Comparison of ENCODE assay signal across 19 mouse cellular contexts in genomic region chr16:85495837-85496236, GRCm38 (mm10).
"Had no signal": no experiment of that assay in that cellular context is flagged by ENCODE, and none has a peak within 500 bp of the region (broad histone marks: within the 10 kb centered on the region; RNA-seq: fewer than 3 reads in every experiment).

No protein-coding gene starts in this region.

- H3K9me3 ChIP-seq: limb, embryonic 10.5 days; limb, embryonic 13.5 days; liver, embryonic 12.5 days; liver, embryonic 15.5 days; lung, embryonic 15.5 days; megakaryocyte, embryonic 14.5 days had no signal

- H3K36me3 ChIP-seq: limb, embryonic 10.5 days; limb, embryonic 13.5 days; liver, embryonic 12.5 days; liver, embryonic 15.5 days; lung, embryonic 15.5 days had no signal

- H3K4me3 ChIP-seq: limb, embryonic 10.5 days; limb, embryonic 13.5 days; liver, embryonic 12.5 days; liver, embryonic 15.5 days; lung, embryonic 15.5 days; megakaryocyte, embryonic 14.5 days had no signal

- H3K27me3 ChIP-seq: limb, embryonic 13.5 days; liver, embryonic 12.5 days; liver, embryonic 15.5 days; lung, embryonic 15.5 days; megakaryocyte, embryonic 14.5 days had no signal

- H3K27ac ChIP-seq: limb, embryonic 10.5 days; limb, embryonic 13.5 days; liver, embryonic 12.5 days; liver, embryonic 15.5 days; lung, embryonic 15.5 days; stomach, postnatal 0 days had no signal

- H3K4me1 ChIP-seq: limb, embryonic 10.5 days; limb, embryonic 13.5 days; liver, embryonic 12.5 days; liver, embryonic 15.5 days; lung, embryonic 15.5 days; megakaryocyte, embryonic 14.5 days had no signal

- ATAC-seq: liver, embryonic 12.5 days; midbrain, embryonic 16.5 days had no signal

- H3K9ac ChIP-seq: limb, embryonic 13.5 days; liver, embryonic 12.5 days; liver, embryonic 15.5 days; lung, embryonic 15.5 days had no signal

- DNase-seq: kidney, adult 9 months; kidney, postnatal 14 days; kidney, postnatal 4 days; liver; lung, adult 18-20 months; right cerebral cortex, postnatal 14 days; right cerebral cortex, postnatal 4 days; thymus, adult 2 months; thymus, postnatal 14 days; thymus, postnatal 4 days had no signal

- H3K4me2 ChIP-seq: limb, embryonic 13.5 days; liver, embryonic 12.5 days; liver, embryonic 15.5 days; lung, embryonic 15.5 days; midbrain, embryonic 11.5 days had no signal
